Mouse (Mus musculus): ENCODE data around the gene Fibp. TPM values are rescaled to one million over a fixed set of nuclear protein-coding genes. Genes with fewer than 3 reads are reported as not detected.

Gene Fibp
- polyA plus RNA-seq, 1 experiment from 2014 or later = 44.3 TPM

- ATAC-seq = peak; percentile 63
- under 1% methylated on average over 37 of the region's 48 CpGs for WGBS (ENCODE audit: insufficient replicate concordance)
- Histone ChIP-seq H3K4me3 (peak overlapping the region; percentile 78), H3K4me2 (peak overlapping the region; percentile 95), H3K27me3 (replicated peaks) (no peaks in the 10 kb centered on the region), H3K9me3 (replicated peaks) (no peaks in the 10 kb centered on the region), H3K4me1 (peaks cover 44% of the 10 kb centered on the region), H3K36me3 (peaks cover 52% of the 10 kb centered on the region), H3K9ac (peak overlapping the region; percentile 90), H3K27ac (peak overlapping the region; percentile 89)
Measured at GRCm38 (mm10) chr19:5424092-5424781, 36.2 kb upstream of the Fibp start.

GRCm38 (mm10) chr19:5424782-5425741, 35.4 kb upstream of the Fibp start, which contains the start of the genes Drap1 and AI837181:
Gene Drap1 (minus strand): TSS chr19:5424979.
Gene AI837181 (plus strand): TSS chr19:5425144.
- Histone ChIP-seq H3K9ac (peak within 1 kb of the TSS; percentile 90), H3K4me2 (peak within 1 kb of the TSS; percentile 95), H3K4me1 (peaks cover 39% of the 10 kb centered on the region), H3K27ac (peak within 1 kb of the TSS; percentile 89), H3K9me3 (replicated peaks) (no peaks in the 10 kb centered on the region), H3K27me3 (replicated peaks) (no peaks in the 10 kb centered on the region), H3K36me3 (peaks cover 46% of the 10 kb centered on the region), H3K4me3 (peak within 1 kb of the TSS; percentile 78)
- peak; percentile 87 for ATAC-seq
- 1% methylated on average over 60 of the region's 87 CpGs for WGBS (ENCODE audit: insufficient replicate concordance)

- H3K27me3 ChIP-seq (replicated peaks) = no peaks in the 10 kb centered on the region
- peaks cover 37% of the 10 kb centered on the region for H3K36me3 ChIP-seq
- WGBS (ENCODE audit: insufficient replicate concordance) = 80% methylated on average over 18 of the region's 18 CpGs
- peak overlapping the region; percentile 95 for H3K4me2 ChIP-seq
- ATAC-seq = no peak
- peak overlapping the region; percentile 78 for H3K4me3 ChIP-seq
- peak overlapping the region; percentile 89 for H3K27ac ChIP-seq
- H3K9me3 ChIP-seq (replicated peaks) = no peaks in the 10 kb centered on the region
- peak overlapping the region; percentile 90 for H3K9ac ChIP-seq
- peaks cover 39% of the 10 kb centered on the region for H3K4me1 ChIP-seq
Measured at GRCm38 (mm10) chr19:5425906-5426565, 34.4 kb upstream of the Fibp start.

- Histone ChIP-seq H3K4me2 (peak overlapping the region; percentile 95), H3K27me3 (replicated peaks) (no peaks in the 10 kb centered on the region), H3K9me3 (replicated peaks) (no peaks in the 10 kb centered on the region), H3K9ac (0 out of 2 replicates have a peak overlapping the region, but pooled peaks have one; percentile 12), H3K27ac (no peak overlapping the region), H3K36me3 (peaks cover 29% of the 10 kb centered on the region), H3K4me3 (0 out of 2 replicates have a peak overlapping the region, but pooled peaks have one; percentile 78), H3K4me1 (peaks cover 39% of the 10 kb centered on the region)
- no peak for ATAC-seq
- 88% methylated on average over 13 of the region's 13 CpGs for WGBS (ENCODE audit: insufficient replicate concordance)
Measured at GRCm38 (mm10) chr19:5426640-5427290, 33.6 kb upstream of the Fibp start.

GRCm38 (mm10) chr19:5428083-5428482, 32.3 kb upstream of the Fibp start:
- Histone ChIP-seq H3K36me3 (peaks cover 16% of the 10 kb centered on the region), H3K27me3 (replicated peaks) (no peaks in the 10 kb centered on the region), H3K9me3 (replicated peaks) (no peaks in the 10 kb centered on the region), H3K4me1 (peaks cover 37% of the 10 kb centered on the region), H3K4me3 (no peak overlapping the region), H3K4me2 (no peak overlapping the region), H3K27ac (no peak overlapping the region), H3K9ac (no peak overlapping the region)
- ATAC-seq = no peak
- 83% methylated on average over 2 of the region's 2 CpGs for WGBS (ENCODE audit: insufficient replicate concordance)

- 63% methylated on average over 4 of the region's 4 CpGs for WGBS (ENCODE audit: insufficient replicate concordance)
- Histone ChIP-seq H3K27me3 (replicated peaks) (0 out of 2 replicates have a peak, but pooled peaks cover 3% of the 10 kb centered on the region), H3K9ac (no peak overlapping the region), H3K4me2 (no peak overlapping the region), H3K4me1 (peaks cover 37% of the 10 kb centered on the region), H3K4me3 (no peak overlapping the region), H3K9me3 (replicated peaks) (no peaks in the 10 kb centered on the region), H3K27ac (no peak overlapping the region), H3K36me3 (peaks cover 14% of the 10 kb centered on the region)
- no peak for ATAC-seq
Measured at GRCm38 (mm10) chr19:5429219-5429618, 31.2 kb upstream of the Fibp start.

- no peak overlapping the region for H3K4me2 ChIP-seq
- H3K9ac ChIP-seq = no peak overlapping the region
- H3K27me3 ChIP-seq (replicated peaks) = peaks cover 8% of the 10 kb centered on the region; the same call in 1 of the 2 replicates
- ATAC-seq = no peak
- H3K27ac ChIP-seq = no peak overlapping the region
- H3K36me3 ChIP-seq = peaks cover 14% of the 10 kb centered on the region
- H3K9me3 ChIP-seq (replicated peaks) = no peaks in the 10 kb centered on the region
- H3K4me1 ChIP-seq = peaks cover 38% of the 10 kb centered on the region
- no peak overlapping the region for H3K4me3 ChIP-seq
- WGBS (ENCODE audit: insufficient replicate concordance) = 61% methylated on average over 8 of the region's 8 CpGs
Measured at GRCm38 (mm10) chr19:5429806-5430205, 30.6 kb upstream of the Fibp start.

- Histone ChIP-seq H3K9me3 (replicated peaks) (no peaks in the 10 kb centered on the region), H3K9ac (no peak overlapping the region), H3K4me2 (no peak overlapping the region), H3K4me1 (peaks cover 38% of the 10 kb centered on the region), H3K36me3 (peaks cover 14% of the 10 kb centered on the region), H3K4me3 (no peak overlapping the region), H3K27ac (no peak overlapping the region), H3K27me3 (replicated peaks) (peaks cover 13% of the 10 kb centered on the region; the same call in 1 of the 2 replicates)
- no peak for ATAC-seq
- WGBS (ENCODE audit: insufficient replicate concordance) = 71% methylated on average over 1 of the region's 1 CpGs
Measured at GRCm38 (mm10) chr19:5430408-5430807, 30.0 kb upstream of the Fibp start.

GRCm38 (mm10) chr19:5431911-5432464, 28.4 kb upstream of the Fibp start:
- H3K4me1 ChIP-seq = peaks cover 23% of the 10 kb centered on the region
- H3K9ac ChIP-seq = no peak overlapping the region
- no peak overlapping the region for H3K27ac ChIP-seq
- no peak overlapping the region for H3K4me3 ChIP-seq
- H3K27me3 ChIP-seq (replicated peaks) = peaks cover 16% of the 10 kb centered on the region; the same call in 1 of the 2 replicates
- no peak overlapping the region for H3K4me2 ChIP-seq
- H3K36me3 ChIP-seq = peaks cover 4% of the 10 kb centered on the region
- WGBS (ENCODE audit: insufficient replicate concordance) = 65% methylated on average over 4 of the region's 4 CpGs
- ATAC-seq = no peak
- no peaks in the 10 kb centered on the region for H3K9me3 ChIP-seq (replicated peaks)

- H3K4me3 ChIP-seq = peak overlapping the region; percentile 40
- peak overlapping the region; percentile 57 for H3K9ac ChIP-seq
- WGBS (ENCODE audit: insufficient replicate concordance) = 5% methylated on average over 16 of the region's 16 CpGs
- H3K4me2 ChIP-seq = peak overlapping the region; percentile 72
- peaks cover 20% of the 10 kb centered on the region for H3K4me1 ChIP-seq
- peaks cover 16% of the 10 kb centered on the region; the same call in 1 of the 2 replicates for H3K27me3 ChIP-seq (replicated peaks)
- peak overlapping the region; percentile 68 for H3K27ac ChIP-seq
- no peaks in the 10 kb centered on the region; the same call in 1 of the 2 replicates for H3K36me3 ChIP-seq
- no peaks in the 10 kb centered on the region for H3K9me3 ChIP-seq (replicated peaks)
- peak; percentile 43 for ATAC-seq
Measured at GRCm38 (mm10) chr19:5432992-5433852, 27.2 kb upstream of the Fibp start.
